Mouse (Mus musculus): ENCODE measurements around the gene Klf12. TPM values are rescaled to one million over a fixed set of nuclear protein-coding genes. Genes with fewer than 3 reads are reported as not detected.

Gene Klf12
- polyA plus RNA-seq, 1 experiment, result 8.2 TPM

DNA sequence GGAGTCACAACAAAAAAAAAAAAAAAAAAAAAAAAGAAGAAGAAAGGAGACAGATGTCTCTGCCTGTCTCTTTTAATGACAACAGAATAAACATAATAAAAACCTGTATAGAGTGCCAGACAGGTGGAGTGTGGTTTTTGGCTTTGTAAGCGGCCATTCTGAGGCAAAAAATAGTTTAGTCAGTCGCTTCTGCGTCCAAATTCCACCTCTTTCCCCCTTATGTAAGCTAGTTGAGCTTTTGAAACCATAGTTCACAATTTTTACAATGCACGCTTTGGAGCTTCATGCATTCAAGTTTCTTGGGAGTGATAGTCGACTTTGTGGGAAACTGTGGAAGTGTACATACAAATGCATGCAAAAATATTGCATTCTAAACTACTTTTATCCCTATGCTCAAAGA is 41.4 kb downstream of the Klf12 start:
- Histone ChIP-seq H3K36me3 (ENCODE audit: control insufficient read depth, insufficient read depth, low read length, poor library complexity, severe bottlenecking) (0 out of 2 replicates have a peak, but pooled peaks cover 3% of the 10 kb centered on the region), H3K27me3 (ENCODE audit: control insufficient read depth, insufficient read depth, low read length, poor library complexity, severe bottlenecking) (no peaks in the 10 kb centered on the region), H3K27ac (ENCODE audit: insufficient read depth, low read length) (no peak overlapping the region), H3K9ac (ENCODE audit: low read depth, poor library complexity, severe bottlenecking) (no peak overlapping the region), H3K9me3 (replicated peaks; ENCODE audit: control insufficient read depth, insufficient read depth, low read length, poor library complexity, severe bottlenecking) (peaks cover 18% of the 10 kb centered on the region), H3K4me3 (ENCODE audit: low read depth, low read length) (no peak overlapping the region), H3K4me1 (ENCODE audit: control insufficient read depth, insufficient read depth, low read length) (no peaks in the 10 kb centered on the region)
- TF ChIP-seq POLR2A (IDR thresholded peaks at IDR 0.05; ENCODE audit: insufficient read depth, low read length) (no peak), EP300 (IDR thresholded peaks at IDR 0.05; ENCODE audit: insufficient read depth, low read depth, low read length) (no peak), CTCF (IDR thresholded peaks at IDR 0.05; ENCODE audit: low read depth, low read length) (no peak)

DNA sequence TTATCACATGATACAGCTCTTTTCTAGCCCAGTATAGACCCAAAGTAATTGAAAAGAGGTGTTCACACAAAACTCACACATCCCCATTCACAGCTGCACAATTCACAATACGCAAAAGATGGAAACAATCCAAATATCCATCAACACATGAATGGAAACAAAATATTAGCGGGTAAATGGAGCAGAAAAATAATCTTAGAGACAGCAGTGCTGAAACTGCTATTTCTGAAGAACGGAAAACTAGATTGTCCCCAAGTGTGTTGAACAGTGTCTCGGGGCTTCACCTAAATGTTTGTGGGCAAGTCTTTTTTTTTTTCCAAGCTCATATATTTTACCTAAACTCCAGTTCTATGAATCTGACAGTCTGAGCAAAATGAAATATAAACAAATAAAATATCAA is 44.6 kb downstream of the Klf12 start:
- TF ChIP-seq POLR2A (IDR thresholded peaks at IDR 0.05; ENCODE audit: insufficient read depth, low read length) (no peak), CTCF (IDR thresholded peaks at IDR 0.05; ENCODE audit: low read depth, low read length) (no peak), EP300 (IDR thresholded peaks at IDR 0.05; ENCODE audit: insufficient read depth, low read depth, low read length) (no peak)
- Histone ChIP-seq H3K9me3 (replicated peaks; ENCODE audit: control insufficient read depth, insufficient read depth, low read length, poor library complexity, severe bottlenecking) (no peaks in the 10 kb centered on the region), H3K4me1 (ENCODE audit: control insufficient read depth, insufficient read depth, low read length) (no peaks in the 10 kb centered on the region), H3K4me3 (ENCODE audit: low read depth, low read length) (no peak overlapping the region), H3K9ac (ENCODE audit: low read depth, poor library complexity, severe bottlenecking) (no peak overlapping the region), H3K36me3 (ENCODE audit: control insufficient read depth, insufficient read depth, low read length, poor library complexity, severe bottlenecking) (no peaks in the 10 kb centered on the region), H3K27me3 (ENCODE audit: control insufficient read depth, insufficient read depth, low read length, poor library complexity, severe bottlenecking) (no peaks in the 10 kb centered on the region), H3K27ac (ENCODE audit: insufficient read depth, low read length) (no peak overlapping the region)

DNA sequence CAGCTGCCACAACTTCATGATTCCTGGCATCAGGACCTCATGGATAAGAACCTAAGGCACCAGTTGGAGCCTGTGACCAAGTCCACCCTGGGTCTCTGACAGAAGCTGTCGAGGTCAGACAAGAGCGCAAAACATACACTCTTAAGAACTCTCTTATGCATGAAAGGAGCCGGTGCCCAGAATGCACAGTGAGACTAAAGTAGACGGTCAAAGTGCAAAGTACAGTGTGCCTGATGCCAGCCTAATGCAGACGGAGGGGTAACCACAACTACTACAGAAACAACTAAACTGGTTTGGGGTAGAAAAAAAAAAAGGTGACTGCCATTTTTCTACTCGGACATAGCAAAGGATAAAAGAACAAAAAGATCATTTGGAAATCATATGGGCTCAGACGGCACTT is 47.7 kb downstream of the Klf12 start:
- H3K9ac ChIP-seq (ENCODE audit: low read depth, poor library complexity, severe bottlenecking), result no peak overlapping the region
- no peaks in the 10 kb centered on the region for H3K4me1 ChIP-seq (ENCODE audit: control insufficient read depth, insufficient read depth, low read length)
- H3K4me3 ChIP-seq (ENCODE audit: low read depth, low read length), result no peak overlapping the region
- TF ChIP-seq CTCF (IDR thresholded peaks at IDR 0.05; ENCODE audit: low read depth, low read length) (no peak), POLR2A (IDR thresholded peaks at IDR 0.05; ENCODE audit: insufficient read depth, low read length) (no peak), EP300 (IDR thresholded peaks at IDR 0.05; ENCODE audit: insufficient read depth, low read depth, low read length) (no peak)
- no peaks in the 10 kb centered on the region for H3K9me3 ChIP-seq (replicated peaks; ENCODE audit: control insufficient read depth, insufficient read depth, low read length, poor library complexity, severe bottlenecking)
- H3K36me3 ChIP-seq (ENCODE audit: control insufficient read depth, insufficient read depth, low read length, poor library complexity, severe bottlenecking), result no peaks in the 10 kb centered on the region
- no peak overlapping the region for H3K27ac ChIP-seq (ENCODE audit: insufficient read depth, low read length)
- H3K27me3 ChIP-seq (ENCODE audit: control insufficient read depth, insufficient read depth, low read length, poor library complexity, severe bottlenecking), result no peaks in the 10 kb centered on the region

GRCm38 (mm10) chr14:100235746-100236145 is 48.7 kb downstream of the Klf12 start:
- H3K4me1 ChIP-seq (ENCODE audit: control insufficient read depth, insufficient read depth, low read length), result no peaks in the 10 kb centered on the region
- H3K9ac ChIP-seq (ENCODE audit: low read depth, poor library complexity, severe bottlenecking), result no peak overlapping the region
- H3K36me3 ChIP-seq (ENCODE audit: control insufficient read depth, insufficient read depth, low read length, poor library complexity, severe bottlenecking), result no peaks in the 10 kb centered on the region
- no peak overlapping the region for H3K4me3 ChIP-seq (ENCODE audit: low read depth, low read length)
- TF ChIP-seq POLR2A (IDR thresholded peaks at IDR 0.05; ENCODE audit: insufficient read depth, low read length), result no peak
- TF ChIP-seq CTCF (IDR thresholded peaks at IDR 0.05; ENCODE audit: low read depth, low read length), result no peak
- no peak for TF ChIP-seq EP300 (IDR thresholded peaks at IDR 0.05; ENCODE audit: insufficient read depth, low read depth, low read length)
- H3K27me3 ChIP-seq (ENCODE audit: control insufficient read depth, insufficient read depth, low read length, poor library complexity, severe bottlenecking), result no peaks in the 10 kb centered on the region
- no peaks in the 10 kb centered on the region for H3K9me3 ChIP-seq (replicated peaks; ENCODE audit: control insufficient read depth, insufficient read depth, low read length, poor library complexity, severe bottlenecking)
- no peak overlapping the region for H3K27ac ChIP-seq (ENCODE audit: insufficient read depth, low read length)

DNA sequence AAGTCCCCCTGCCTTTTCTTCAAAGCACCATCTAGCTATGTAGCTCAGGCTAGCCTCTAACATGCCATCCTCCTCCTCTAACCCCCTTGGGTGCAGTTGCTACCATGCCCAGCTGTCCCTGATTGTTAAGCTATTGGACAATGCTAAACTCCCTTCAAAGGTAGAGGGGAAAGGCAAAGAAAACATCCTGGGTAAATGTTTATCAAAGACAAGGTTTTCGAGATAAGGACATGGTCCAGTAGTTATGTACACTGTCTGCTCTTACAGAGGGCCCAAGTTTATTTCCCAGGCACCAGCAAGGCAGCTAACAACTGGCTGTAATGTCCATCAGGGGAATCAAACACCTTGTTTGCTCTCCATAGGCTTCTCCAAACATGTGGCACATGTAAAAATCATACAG is 53.1 kb downstream of the Klf12 start:
- Histone ChIP-seq H3K9ac (ENCODE audit: low read depth, poor library complexity, severe bottlenecking) (no peak overlapping the region), H3K27ac (ENCODE audit: insufficient read depth, low read length) (no peak overlapping the region), H3K9me3 (replicated peaks; ENCODE audit: control insufficient read depth, insufficient read depth, low read length, poor library complexity, severe bottlenecking) (no peaks in the 10 kb centered on the region), H3K36me3 (ENCODE audit: control insufficient read depth, insufficient read depth, low read length, poor library complexity, severe bottlenecking) (no peaks in the 10 kb centered on the region), H3K4me3 (ENCODE audit: low read depth, low read length) (no peak overlapping the region), H3K27me3 (ENCODE audit: control insufficient read depth, insufficient read depth, low read length, poor library complexity, severe bottlenecking) (no peaks in the 10 kb centered on the region), H3K4me1 (ENCODE audit: control insufficient read depth, insufficient read depth, low read length) (no peaks in the 10 kb centered on the region)
- no peak for TF ChIP-seq EP300 (IDR thresholded peaks at IDR 0.05; ENCODE audit: insufficient read depth, low read depth, low read length)
- TF ChIP-seq POLR2A (IDR thresholded peaks at IDR 0.05; ENCODE audit: insufficient read depth, low read length), result no peak
- no peak for TF ChIP-seq CTCF (IDR thresholded peaks at IDR 0.05; ENCODE audit: low read depth, low read length)

- Histone ChIP-seq H3K4me1 (ENCODE audit: control insufficient read depth, insufficient read depth, low read length) (no peaks in the 10 kb centered on the region), H3K9ac (ENCODE audit: low read depth, poor library complexity, severe bottlenecking) (no peak overlapping the region), H3K27ac (ENCODE audit: insufficient read depth, low read length) (no peak overlapping the region), H3K9me3 (replicated peaks; ENCODE audit: control insufficient read depth, insufficient read depth, low read length, poor library complexity, severe bottlenecking) (no peaks in the 10 kb centered on the region), H3K4me3 (ENCODE audit: low read depth, low read length) (no peak overlapping the region), H3K36me3 (ENCODE audit: control insufficient read depth, insufficient read depth, low read length, poor library complexity, severe bottlenecking) (no peaks in the 10 kb centered on the region), H3K27me3 (ENCODE audit: control insufficient read depth, insufficient read depth, low read length, poor library complexity, severe bottlenecking) (no peaks in the 10 kb centered on the region)
- TF ChIP-seq POLR2A (IDR thresholded peaks at IDR 0.05; ENCODE audit: insufficient read depth, low read length) (no peak), EP300 (IDR thresholded peaks at IDR 0.05; ENCODE audit: insufficient read depth, low read depth, low read length) (no peak), CTCF (IDR thresholded peaks at IDR 0.05; ENCODE audit: low read depth, low read length) (no peak)
These were observed 56.4 kb downstream of the Klf12 start for GRCm38 (mm10) chr14:100228120-100228519.

All from ES-Bruce4 (cell line).